Mouse (Mus musculus): Measurements from ENCODE around the gene BC005624. TPM values are rescaled to one million over a fixed set of nuclear protein-coding genes. Genes with fewer than 3 reads are reported as not detected.
"Not testable (repeated sequence)": the region's sequence is repeated elsewhere in the genome, so short reads cannot be mapped to it uniquely, and the experiment has no call there.

BC005624 gene
- polyA plus RNA-seq, 1 experiment from 2014 or later: 93.2 TPM

DNA sequence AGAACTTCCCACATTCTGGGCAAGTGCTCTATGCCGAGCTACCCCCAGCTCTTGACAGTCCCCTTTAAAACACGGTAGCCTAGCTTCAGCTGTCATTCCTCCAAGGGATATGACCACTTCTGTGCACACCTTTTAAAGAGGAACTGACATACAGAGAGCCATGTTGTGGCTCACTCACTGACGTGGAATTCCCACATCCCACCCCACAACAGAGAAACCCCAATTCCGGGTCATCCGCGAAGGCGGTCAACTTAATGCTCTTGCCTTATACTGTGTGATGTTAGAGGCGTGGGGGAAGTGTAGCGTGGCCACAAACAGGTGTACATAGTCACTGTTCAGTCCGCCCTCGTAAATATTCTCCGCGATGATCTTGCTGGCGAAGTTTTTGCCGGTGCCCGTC lies 15.2 kb downstream of the BC005624 start:
- H3K4me2 ChIP-seq: peak overlapping the region; percentile 77
- peaks cover 47% of the 10 kb centered on the region for H3K36me3 ChIP-seq
- H3K27ac ChIP-seq (replicated peaks): no peak overlapping the region; the same call in 1 of the 2 replicates
- no peak for ATAC-seq (ENCODE audit: low FRiP score)
- 21% methylated on average over 16 of the region's 16 CpGs for WGBS
- H3K4me3 ChIP-seq (replicated peaks): peak overlapping the region; percentile 59
- H3K27me3 ChIP-seq (replicated peaks): no peaks in the 10 kb centered on the region
- H3K9me3 ChIP-seq (replicated peaks): no peaks in the 10 kb centered on the region
- H3K9ac ChIP-seq (replicated peaks): peak overlapping the region; percentile 67
- H3K4me1 ChIP-seq: peaks cover 29% of the 10 kb centered on the region

DNA sequence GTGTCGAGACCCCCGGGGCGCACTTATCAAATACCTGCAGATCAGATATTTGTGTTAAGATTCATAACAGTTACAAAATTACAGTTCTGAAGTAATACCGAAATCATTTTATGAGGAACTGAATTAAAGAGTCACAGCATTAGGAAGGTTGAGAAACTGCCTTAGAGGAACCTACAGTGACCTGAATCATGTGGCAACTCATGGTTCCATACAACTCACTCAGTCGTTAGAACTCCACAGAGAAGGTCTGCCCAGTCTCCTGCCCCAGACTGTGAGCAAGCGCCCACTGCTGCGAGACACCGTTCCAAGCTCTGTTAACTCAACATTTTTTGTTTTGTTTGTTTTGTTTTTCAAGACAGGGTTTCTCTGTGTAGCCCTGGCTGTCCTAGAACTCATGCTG lies 16.4 kb downstream of the BC005624 start:
- Histone ChIP-seq H3K4me2 (peak overlapping the region; percentile 7; the same call in 1 of the 2 replicates), H3K4me3 (replicated peaks) (0 out of 2 replicates have a peak overlapping the region, but pooled peaks have one; percentile 8), H3K4me1 (peaks cover 29% of the 10 kb centered on the region), H3K9ac (replicated peaks) (no peak overlapping the region), H3K27ac (replicated peaks) (no peak overlapping the region), H3K9me3 (replicated peaks) (no peaks in the 10 kb centered on the region), H3K36me3 (peaks cover 54% of the 10 kb centered on the region), H3K27me3 (replicated peaks) (no peaks in the 10 kb centered on the region)
- ATAC-seq (ENCODE audit: low FRiP score): no peak
- WGBS: 93% methylated on average over 8 of the region's 8 CpGs

DNA sequence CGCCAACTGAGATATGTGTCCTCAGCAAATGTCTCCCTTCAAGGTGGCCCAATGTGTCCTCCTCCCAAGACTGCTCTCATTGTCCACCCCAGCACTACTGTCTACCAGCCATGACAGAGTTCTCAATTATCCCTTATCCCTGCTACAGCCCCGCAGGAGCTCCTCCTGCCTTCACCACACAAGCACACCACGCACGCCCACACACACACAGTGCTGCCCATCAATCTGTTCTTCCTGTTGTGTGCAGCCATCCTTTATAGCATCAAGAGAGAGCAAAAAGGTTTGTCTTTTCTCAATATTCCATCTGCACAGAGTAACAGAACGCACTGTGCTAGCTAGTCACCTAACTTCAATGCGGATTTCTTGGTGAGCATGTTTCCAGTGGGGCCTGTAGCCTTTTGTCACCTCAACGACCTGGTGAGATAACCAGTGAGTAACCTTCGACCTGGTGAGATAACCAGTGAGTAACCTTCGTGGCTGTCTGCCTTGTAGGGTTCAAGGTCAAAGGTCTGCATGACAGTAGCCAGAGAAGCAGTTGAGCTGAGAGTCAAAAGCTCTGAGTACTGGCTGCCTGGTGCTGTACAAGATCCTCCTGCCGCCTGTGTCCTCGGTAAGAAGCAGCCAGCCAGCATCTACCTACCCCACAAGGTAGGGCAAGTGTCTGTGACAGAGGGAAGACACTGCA lies 19.3 kb downstream of the BC005624 start:
- Histone ChIP-seq H3K4me2 (no peak overlapping the region), H3K27ac (replicated peaks) (no peak overlapping the region), H3K4me1 (peaks cover 29% of the 10 kb centered on the region), H3K9ac (replicated peaks) (no peak overlapping the region), H3K9me3 (replicated peaks) (no peaks in the 10 kb centered on the region), H3K36me3 (peaks cover 80% of the 10 kb centered on the region), H3K4me3 (replicated peaks) (no peak overlapping the region), H3K27me3 (replicated peaks) (no peaks in the 10 kb centered on the region)
- no peak for ATAC-seq (ENCODE audit: low FRiP score)
- WGBS: 89% methylated on average over 11 of the region's 11 CpGs

DNA sequence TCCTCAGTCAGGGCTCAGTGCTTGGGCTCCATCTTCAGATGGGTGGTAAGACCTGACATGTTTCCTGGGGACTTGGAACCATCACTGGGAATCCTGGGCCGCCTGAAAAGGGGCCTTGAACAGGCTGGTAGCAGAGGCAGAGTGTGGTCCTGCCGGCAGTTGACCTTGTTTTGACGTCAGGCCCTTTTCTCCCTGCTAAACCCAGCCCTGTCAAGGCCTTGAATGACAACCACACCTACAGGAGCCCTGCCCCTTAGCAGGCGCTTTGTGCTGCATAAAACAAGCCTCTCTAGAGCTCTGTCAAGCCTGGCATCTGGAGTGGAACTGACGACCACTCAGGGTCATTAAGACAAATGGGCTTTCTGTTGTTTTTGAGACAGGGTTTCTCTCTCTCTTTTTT lies 22.1 kb downstream of the BC005624 start:
- WGBS: 46% methylated on average over 5 of the region's 5 CpGs
- no peaks in the 10 kb centered on the region for H3K27me3 ChIP-seq (replicated peaks)
- peaks cover 99% of the 10 kb centered on the region for H3K36me3 ChIP-seq
- no peak overlapping the region for H3K4me3 ChIP-seq (replicated peaks)
- no peak overlapping the region for H3K4me2 ChIP-seq
- no peak for ATAC-seq (ENCODE audit: low FRiP score)
- no peak overlapping the region for H3K9ac ChIP-seq (replicated peaks)
- peaks cover 25% of the 10 kb centered on the region for H3K4me1 ChIP-seq
- no peak overlapping the region for H3K27ac ChIP-seq (replicated peaks)
- no peaks in the 10 kb centered on the region for H3K9me3 ChIP-seq (replicated peaks)

DNA sequence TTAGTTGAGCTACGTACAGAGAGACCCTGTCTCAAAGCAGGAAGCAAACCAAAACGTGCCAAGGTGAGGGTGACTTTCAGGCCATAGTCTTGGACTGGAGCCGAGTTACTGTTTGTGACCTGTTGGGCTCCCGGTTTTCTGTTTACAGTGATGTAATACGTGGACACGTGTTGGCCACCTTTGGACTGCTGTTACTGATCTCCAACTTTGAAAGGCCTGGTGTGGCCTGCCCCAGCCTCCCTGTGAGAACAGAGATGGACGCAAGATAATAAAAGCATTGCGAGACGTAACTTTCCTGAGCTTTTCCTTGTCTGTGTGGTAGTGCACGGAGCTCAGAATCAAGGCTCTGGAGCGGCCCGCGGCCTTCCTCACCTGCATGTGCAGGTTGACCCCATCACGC lies 23.3 kb downstream of the BC005624 start:
- H3K4me1 ChIP-seq: peaks cover 32% of the 10 kb centered on the region
- no peaks in the 10 kb centered on the region for H3K27me3 ChIP-seq (replicated peaks)
- H3K9ac ChIP-seq (replicated peaks): no peak overlapping the region
- ATAC-seq (ENCODE audit: low FRiP score): no peak
- 93% methylated on average over 14 of the region's 14 CpGs for WGBS
- no peak overlapping the region for H3K4me3 ChIP-seq (replicated peaks)
- no peaks in the 10 kb centered on the region for H3K9me3 ChIP-seq (replicated peaks)
- no peak overlapping the region for H3K4me2 ChIP-seq
- peaks cover 87% of the 10 kb centered on the region for H3K36me3 ChIP-seq
- H3K27ac ChIP-seq (replicated peaks): no peak overlapping the region

DNA sequence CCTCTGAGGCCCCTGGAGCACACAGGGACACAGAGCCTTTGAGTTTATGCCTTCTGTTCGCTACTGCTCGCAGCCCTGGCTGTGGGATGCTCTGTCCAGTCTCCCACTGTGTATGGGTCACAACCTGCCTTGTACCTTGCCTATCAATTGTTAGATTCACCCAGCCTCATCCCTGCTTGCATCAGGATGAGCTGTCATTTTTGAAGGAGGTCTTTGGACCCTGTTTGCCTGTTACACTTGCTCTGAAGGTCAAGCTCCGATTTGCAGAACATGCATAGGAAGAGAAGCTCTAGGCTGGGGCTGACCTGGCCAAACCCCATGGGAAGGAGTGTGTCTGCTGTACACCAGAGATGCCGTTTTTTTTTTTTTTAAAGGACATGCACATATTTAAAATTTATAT lies 24.5 kb downstream of the BC005624 start:
- peaks cover 37% of the 10 kb centered on the region for H3K4me1 ChIP-seq
- H3K27ac ChIP-seq (replicated peaks): no peak overlapping the region
- no peak overlapping the region for H3K9ac ChIP-seq (replicated peaks)
- H3K27me3 ChIP-seq (replicated peaks): no peaks in the 10 kb centered on the region
- 90% methylated on average over 4 of the region's 4 CpGs for WGBS
- ATAC-seq (ENCODE audit: low FRiP score): no peak
- no peaks in the 10 kb centered on the region for H3K9me3 ChIP-seq (replicated peaks)
- peaks cover 75% of the 10 kb centered on the region for H3K36me3 ChIP-seq
- H3K4me3 ChIP-seq (replicated peaks): no peak overlapping the region
- H3K4me2 ChIP-seq: no peak overlapping the region

DNA sequence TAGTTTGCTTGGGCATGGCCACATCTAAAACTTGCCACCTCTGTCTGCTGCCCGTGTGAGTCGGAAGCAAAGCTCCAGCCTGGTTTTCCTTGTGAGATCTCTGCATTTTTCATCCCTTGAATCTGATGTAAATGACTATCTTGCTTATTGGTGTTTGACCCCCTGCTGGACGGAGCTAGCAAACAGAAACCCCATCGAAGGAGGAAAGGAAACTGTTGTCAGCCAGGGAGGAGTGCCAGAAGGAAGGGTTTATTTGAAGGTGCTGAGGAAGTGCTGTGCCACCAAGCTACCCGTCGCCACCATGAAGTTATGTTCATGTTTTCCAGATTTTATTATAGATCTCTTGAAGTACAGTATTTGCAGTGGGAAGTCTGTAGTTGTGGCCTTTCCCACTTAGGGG lies 27.2 kb downstream of the BC005624 start:
- peaks cover 48% of the 10 kb centered on the region for H3K36me3 ChIP-seq
- no peaks in the 10 kb centered on the region for H3K9me3 ChIP-seq (replicated peaks)
- H3K27ac ChIP-seq (replicated peaks): no peak overlapping the region
- no peak for ATAC-seq (ENCODE audit: low FRiP score)
- H3K9ac ChIP-seq (replicated peaks): peak overlapping the region; percentile 85; the same call in 1 of the 2 replicates
- H3K4me3 ChIP-seq (replicated peaks): 0 out of 2 replicates have a peak overlapping the region, but pooled peaks have one; percentile 74
- 0 out of 2 replicates have a peak, but pooled peaks cover 3% of the 10 kb centered on the region for H3K27me3 ChIP-seq (replicated peaks)
- H3K4me1 ChIP-seq: peaks cover 41% of the 10 kb centered on the region
- peak overlapping the region; percentile 77 for H3K4me2 ChIP-seq
- 81% methylated on average over 6 of the region's 6 CpGs for WGBS

DNA sequence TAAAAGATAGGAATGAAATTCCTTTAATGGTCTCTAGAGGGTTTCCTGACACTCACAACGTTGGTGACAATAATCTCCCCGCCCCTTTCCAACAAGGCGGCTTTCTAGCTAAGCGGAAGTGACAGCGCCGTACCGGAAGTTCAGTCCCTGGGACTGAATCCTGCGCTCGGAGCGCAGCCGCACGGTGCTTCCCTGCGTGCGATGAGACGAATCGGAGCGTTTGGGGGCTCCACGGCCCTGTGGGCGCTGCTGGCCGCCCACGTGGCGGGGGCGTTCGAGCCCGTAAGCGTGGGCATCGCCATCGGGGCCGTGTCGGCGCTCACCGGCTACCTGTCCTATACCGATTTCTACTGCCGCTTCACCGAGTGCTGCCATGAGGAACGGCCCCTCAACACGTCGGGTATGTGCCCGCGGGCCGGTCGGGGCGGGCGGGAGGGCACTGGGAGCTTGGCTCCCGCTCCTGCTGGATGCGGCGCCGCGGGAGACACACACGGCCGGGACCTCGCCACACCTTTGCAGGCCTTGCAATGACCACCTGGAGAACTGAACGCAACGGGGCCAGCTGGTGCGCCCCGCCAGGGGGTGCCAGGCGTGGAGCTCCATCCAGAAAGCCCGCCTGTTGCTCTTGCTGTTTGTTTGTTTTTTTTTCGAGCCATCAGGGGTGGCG lies 29.0 kb downstream of the BC005624 start, which contains the start of gene Tor1b:
Gene Tor1b (plus strand): TSS at position 136 of the 667 bp plus-strand sequence.
- no peaks in the 10 kb centered on the region for H3K9me3 ChIP-seq (replicated peaks)
- peak within 1 kb of the TSS; percentile 83 for H3K27ac ChIP-seq (replicated peaks)
- H3K27me3 ChIP-seq (replicated peaks): 0 out of 2 replicates have a peak, but pooled peaks cover 3% of the 10 kb centered on the region
- peak within 1 kb of the TSS; percentile 74 for H3K4me3 ChIP-seq (replicated peaks)
- H3K36me3 ChIP-seq: peaks cover 30% of the 10 kb centered on the region
- H3K4me1 ChIP-seq: peaks cover 41% of the 10 kb centered on the region
- under 1% methylated on average over 60 of the region's 60 CpGs for WGBS
- H3K4me2 ChIP-seq: peak within 1 kb of the TSS; percentile 77
- H3K9ac ChIP-seq (replicated peaks): peak within 1 kb of the TSS; percentile 85
- peak; percentile 94 for ATAC-seq (ENCODE audit: low FRiP score)

DNA sequence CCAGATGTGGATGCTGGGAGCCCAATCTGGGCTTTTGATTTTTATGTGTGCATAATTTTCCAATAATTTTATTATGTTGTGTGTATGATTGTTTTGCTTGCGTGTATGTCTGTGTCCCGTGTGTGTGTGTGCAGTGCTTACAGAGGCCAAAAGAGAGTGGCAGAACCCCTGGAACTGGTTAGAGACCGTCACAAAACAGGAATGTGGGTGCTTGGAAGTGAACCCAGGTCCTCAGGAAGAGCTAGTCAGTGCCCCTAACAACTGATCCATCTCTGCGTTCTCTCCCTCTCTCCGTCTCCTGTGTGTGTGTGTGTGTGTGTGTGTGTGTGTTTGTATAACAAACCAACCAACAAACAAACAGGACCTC lies 29.6 kb downstream of the BC005624 start:
- Histone ChIP-seq H3K4me2 (peak overlapping the region; percentile 77), H3K9me3 (replicated peaks) (no peaks in the 10 kb centered on the region), H3K27ac (replicated peaks) (peak overlapping the region; percentile 83), H3K36me3 (peaks cover 24% of the 10 kb centered on the region), H3K4me3 (replicated peaks) (peak overlapping the region; percentile 74), H3K9ac (replicated peaks) (peak overlapping the region; percentile 85), H3K27me3 (replicated peaks) (0 out of 2 replicates have a peak, but pooled peaks cover 3% of the 10 kb centered on the region), H3K4me1 (peaks cover 41% of the 10 kb centered on the region)
- peak; percentile 32; the same call in 1 of the 2 replicates for ATAC-seq (ENCODE audit: low FRiP score)
- 29% methylated on average over 5 of the region's 5 CpGs for WGBS

DNA sequence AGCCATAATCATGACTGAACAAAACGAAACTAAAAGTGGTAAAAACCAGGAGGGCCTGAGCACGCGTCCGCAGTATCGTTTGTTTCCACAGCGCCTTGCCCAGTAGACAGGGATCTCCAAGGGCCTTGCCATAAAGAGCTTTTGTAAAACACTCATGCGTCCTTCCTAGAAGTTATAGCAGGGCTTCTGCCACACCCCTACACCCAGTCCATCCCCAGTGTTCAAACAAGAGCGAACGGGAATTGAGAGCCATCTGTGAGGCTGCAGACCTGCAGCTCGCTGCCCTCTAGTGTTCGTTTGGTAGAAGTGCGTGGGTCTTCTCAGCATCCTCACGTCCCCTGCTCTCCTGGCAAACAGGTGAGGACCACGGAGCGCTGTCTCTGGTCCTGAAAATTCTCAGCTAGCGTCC lies 39.4 kb downstream of the BC005624 start:
- Histone ChIP-seq H3K4me1 (0 out of 2 replicates have a peak, but pooled peaks cover 3% of the 10 kb centered on the region), H3K4me2 (peak overlapping the region; percentile 47), H3K9me3 (replicated peaks) (no peaks in the 10 kb centered on the region), H3K27me3 (replicated peaks) (peaks cover 3% of the 10 kb centered on the region; the same call in 1 of the 2 replicates), H3K36me3 (no peaks in the 10 kb centered on the region), H3K4me3 (replicated peaks) (peak overlapping the region; percentile 26), H3K27ac (replicated peaks) (no peak overlapping the region), H3K9ac (replicated peaks) (no peak overlapping the region)
- peak; percentile 76 for ATAC-seq (ENCODE audit: low FRiP score)
- 24% methylated on average over 16 of the region's 16 CpGs for WGBS

DNA sequence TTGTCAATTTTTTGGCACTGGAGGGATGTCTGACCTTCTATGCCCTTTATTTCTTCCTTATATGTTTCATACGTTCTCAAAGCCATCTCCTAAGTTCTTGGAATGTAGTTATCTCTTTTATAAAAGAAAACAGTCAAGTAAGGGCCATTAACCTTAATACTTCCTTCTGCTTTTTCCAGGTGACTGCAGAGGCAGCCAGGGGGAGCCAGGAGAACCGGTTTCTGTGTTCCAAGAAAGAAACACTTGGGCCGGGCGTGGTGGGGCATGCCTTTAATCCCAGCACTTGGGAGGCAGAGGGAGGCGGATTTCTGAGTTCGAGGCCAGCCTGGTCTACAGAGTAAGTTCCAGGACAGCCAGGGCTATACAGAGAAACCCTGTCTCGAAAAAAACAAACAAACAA lies 39.9 kb downstream of the BC005624 start:
- 55% methylated on average over 7 of the region's 7 CpGs for WGBS
- not testable (repeated sequence) for ATAC-seq (ENCODE audit: low FRiP score); H3K4me2 ChIP-seq

DNA sequence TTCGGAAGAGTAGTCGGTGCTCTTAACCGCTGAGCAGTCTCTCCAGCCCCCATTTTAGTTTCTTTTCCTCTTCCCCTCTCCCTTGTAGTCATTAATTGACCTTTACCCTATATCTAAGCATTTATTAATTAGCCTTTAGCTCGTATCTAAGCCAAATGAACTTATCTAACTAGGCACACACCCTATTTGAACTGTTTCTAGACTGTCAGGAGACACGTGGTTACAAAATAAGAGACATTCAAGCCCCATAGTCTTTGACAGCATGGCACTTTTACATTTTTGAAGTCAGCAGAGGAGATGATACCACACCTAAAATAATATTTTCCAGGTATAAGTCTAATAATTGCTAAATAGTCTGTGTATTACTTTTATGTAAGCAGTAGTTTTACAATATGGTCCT lies 40.4 kb downstream of the BC005624 start:
- no peak overlapping the region for H3K9ac ChIP-seq (replicated peaks)
- no peak overlapping the region for H3K27ac ChIP-seq (replicated peaks)
- peaks cover 3% of the 10 kb centered on the region; the same call in 1 of the 2 replicates for H3K27me3 ChIP-seq (replicated peaks)
- 0 out of 2 replicates have a peak, but pooled peaks cover 3% of the 10 kb centered on the region for H3K4me1 ChIP-seq
- no peaks in the 10 kb centered on the region for H3K36me3 ChIP-seq
- no peaks in the 10 kb centered on the region for H3K9me3 ChIP-seq (replicated peaks)
- no peak for ATAC-seq (ENCODE audit: low FRiP score)
- no peak overlapping the region for H3K4me2 ChIP-seq
- no peak overlapping the region for H3K4me3 ChIP-seq (replicated peaks)
- WGBS: 95% methylated on average over 5 of the region's 5 CpGs

More for the DNA sequence above, 39.9 kb downstream of the BC005624 start:
- H3K9ac ChIP-seq (replicated peaks); H3K4me3 ChIP-seq (replicated peaks); H3K27ac ChIP-seq (replicated peaks); H3K9me3 ChIP-seq (replicated peaks); H3K36me3 ChIP-seq; H3K4me1 ChIP-seq; H3K27me3 ChIP-seq (replicated peaks): not testable (repeated sequence)
